Mouse (Mus musculus) c-Kit-positive CD71-positive TER-119-negative erythroid progenitor cells, embryonic 14.5 days (primary cell): ENCODE data around the gene Matk.

Experiments
- DNase-seq: peaks from one replicate; pipeline ENCODE4 v3.0.0-alpha.2; 2013; ENCODE audit warnings: low read depth

The Matk gene

GRCm38 (mm10) chr10:81287513-81288157 is 34.9 kb downstream of the Matk start:
- peak; percentile 76 for DNase-seq

GRCm38 (mm10) chr10:81288601-81289000 is 35.9 kb downstream of the Matk start:
- DNase-seq, result peak; percentile 43

DNA sequence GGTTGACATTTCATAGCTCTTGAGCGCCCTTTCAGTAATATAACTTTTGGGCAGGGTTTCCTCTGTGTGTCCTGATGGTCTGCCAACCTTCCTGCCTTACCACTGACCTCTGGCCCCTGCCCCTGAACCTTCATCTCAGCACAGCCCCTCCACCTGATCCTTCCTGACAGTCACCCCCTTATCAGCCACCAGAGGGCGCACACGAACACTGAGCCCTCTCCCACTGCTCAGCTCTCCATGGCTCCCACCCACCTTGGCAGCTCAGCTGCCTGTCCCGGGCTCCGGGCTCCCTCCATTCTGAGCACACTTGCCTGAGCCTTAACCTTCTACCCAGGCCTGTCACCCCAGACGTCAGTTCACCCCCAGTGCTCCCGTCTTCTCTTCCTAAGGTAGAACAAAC is 36.5 kb downstream of the Matk start:
- peak; percentile 47 for DNase-seq

DNA sequence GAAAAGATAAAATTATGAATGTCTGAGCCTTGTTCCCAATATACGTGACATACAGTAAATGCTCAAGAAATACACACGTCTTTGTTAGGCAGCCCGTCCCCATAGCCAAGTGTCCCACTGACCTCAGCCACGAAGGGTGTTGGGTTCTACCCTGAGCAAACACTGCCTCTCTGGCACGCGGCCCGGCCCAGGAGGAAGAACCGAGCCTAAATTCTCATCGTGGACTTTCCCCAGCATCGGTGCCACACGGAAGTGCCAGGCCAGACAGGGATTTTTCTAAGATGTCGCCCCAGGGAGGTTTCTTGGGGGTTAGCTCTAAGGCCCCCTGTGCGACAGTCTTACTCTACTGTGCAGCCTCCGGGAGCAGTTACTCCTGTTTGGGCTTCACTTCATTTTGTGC is 37.1 kb downstream of the Matk start:
- DNase-seq, result no peak

DNA sequence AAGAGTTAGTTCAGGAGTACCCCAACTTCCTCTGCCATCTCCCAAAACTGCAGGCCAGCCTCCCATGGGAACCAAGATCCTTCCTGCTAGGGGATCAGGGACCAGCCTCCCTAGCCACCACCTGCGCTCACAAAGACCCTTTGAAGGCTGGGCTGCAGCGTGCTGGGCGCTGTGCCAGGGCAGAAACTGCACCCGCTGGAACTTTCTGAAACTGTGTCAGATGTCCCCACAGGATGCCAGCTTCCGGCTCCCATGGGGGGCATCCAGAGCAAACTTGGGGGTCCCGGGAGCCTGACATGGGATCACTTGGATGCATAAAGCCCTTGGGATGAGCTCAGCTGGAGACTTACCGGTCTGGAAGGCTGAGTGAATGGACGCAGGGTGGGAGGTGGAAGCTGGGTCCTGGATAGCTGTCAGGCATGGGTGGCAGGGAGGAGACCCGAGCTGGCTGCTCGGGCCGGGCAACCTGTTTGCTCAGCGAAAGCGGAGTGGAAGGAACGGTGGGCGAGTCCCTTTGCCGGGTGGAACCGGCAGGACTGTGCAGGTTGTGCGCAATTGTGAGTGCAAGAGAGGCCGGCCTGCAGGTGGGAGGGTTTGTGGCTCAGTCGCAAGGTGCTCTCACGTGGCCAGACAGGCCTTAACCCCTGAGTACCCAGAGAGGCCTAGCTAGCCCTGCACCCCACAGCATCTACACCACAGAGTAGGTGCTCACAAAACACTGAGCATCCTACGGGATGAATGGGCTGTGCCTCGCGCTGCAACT is 38.1 kb downstream of the Matk start:
- no peak for DNase-seq

DNA sequence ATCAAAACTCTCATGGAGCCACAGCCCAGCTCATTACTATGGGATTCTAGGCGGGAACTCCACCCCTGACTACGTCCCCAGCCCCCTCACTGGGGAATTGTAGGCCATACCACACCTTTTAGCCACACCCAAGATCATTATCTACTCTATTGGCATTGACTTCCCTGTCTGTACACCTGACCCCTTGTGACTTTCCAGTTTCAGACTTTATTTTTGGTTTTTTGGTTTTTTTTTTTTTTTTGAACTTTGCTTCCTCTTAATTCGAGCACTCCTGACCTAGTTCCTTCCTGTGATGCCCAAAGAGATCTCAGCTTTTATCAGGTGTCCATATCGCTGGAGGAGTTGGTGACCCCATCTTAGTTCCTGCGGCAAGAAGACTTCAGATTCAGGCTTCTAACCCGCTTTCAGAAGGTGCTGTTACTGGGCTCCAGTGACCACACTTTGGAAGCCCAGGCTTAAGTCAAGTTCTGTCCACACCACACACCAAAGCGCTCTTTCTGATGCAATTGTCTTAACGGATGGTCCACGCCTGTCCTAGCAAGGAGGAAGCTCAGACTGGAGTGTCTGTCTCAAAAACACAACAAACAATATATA is 38.9 kb downstream of the Matk start, which contains the start of gene Tjp3:
Gene Tjp3 (minus strand): TSS at position 71 of the 594 bp plus-strand sequence.
- no peak for DNase-seq

- peak; percentile 100 for DNase-seq
These were observed 40.0 kb downstream of the Matk start, which contains the start of gene Pip5k1c for GRCm38 (mm10) chr10:81292554-81293333. TSS of gene Pip5k1c (plus strand) at chr10:81292963.

DNA sequence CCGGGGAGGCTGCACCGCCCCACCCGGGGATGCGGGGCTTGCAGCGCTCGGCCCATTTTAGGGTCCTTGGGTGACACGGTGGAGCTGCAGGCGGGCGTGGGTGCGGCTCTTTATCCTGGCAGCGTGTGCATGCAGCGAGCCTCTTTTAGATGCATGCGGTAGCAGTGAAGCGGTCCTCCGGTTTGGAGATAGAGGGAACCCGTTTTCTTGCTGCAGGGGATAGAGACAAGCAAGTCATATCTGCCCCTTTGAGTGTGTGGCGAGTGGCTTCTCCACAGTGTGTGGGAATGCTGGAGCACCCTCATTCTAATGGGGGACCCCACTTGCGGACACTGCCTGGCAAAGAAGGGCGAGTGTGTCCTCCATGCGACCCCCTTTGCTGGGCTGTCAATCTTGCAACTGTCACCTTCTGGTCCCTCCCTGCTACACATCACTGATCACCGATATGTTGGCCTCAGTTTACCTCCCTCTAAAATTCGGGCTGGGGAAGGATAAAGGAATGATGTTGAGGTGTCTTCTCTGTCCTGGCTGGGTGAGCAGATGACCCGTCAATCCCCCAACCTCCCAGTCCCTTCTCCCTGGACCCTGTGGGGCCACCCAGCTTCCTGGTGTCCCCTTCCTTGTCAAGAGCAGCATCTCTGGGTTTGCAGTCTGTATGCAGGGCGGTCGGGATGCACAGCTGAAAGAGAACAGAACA is 40.7 kb downstream of the Matk start:
- peak; percentile 48 for DNase-seq

GRCm38 (mm10) chr10:81294442-81294841 is 41.7 kb downstream of the Matk start:
- DNase-seq, result no peak

- DNase-seq, result no peak
These were observed 42.5 kb downstream of the Matk start for GRCm38 (mm10) chr10:81295185-81295584.

GRCm38 (mm10) chr10:81297246-81297645 is 44.5 kb downstream of the Matk start:
- no peak for DNase-seq

DNA sequence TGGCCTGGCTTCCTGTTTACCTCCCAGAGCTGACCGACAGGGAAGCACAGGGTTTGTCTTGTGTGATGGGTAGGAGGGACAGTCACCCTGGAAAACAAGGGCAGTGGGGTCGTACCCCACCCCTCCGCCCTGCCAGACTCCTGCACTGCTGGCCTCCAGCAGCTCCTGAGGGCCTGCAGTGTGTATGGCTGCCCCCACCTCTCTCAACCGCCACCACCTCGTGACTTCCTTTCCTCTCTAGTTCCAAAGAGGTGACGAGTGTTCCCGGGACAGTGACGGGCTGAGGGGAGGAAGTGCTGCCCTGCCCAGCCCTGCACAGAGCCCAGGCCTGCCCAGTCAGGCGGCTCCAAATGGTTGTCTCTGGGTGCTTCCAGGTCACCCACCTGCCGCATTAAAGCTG is 45.1 kb downstream of the Matk start:
- no peak for DNase-seq

DNA sequence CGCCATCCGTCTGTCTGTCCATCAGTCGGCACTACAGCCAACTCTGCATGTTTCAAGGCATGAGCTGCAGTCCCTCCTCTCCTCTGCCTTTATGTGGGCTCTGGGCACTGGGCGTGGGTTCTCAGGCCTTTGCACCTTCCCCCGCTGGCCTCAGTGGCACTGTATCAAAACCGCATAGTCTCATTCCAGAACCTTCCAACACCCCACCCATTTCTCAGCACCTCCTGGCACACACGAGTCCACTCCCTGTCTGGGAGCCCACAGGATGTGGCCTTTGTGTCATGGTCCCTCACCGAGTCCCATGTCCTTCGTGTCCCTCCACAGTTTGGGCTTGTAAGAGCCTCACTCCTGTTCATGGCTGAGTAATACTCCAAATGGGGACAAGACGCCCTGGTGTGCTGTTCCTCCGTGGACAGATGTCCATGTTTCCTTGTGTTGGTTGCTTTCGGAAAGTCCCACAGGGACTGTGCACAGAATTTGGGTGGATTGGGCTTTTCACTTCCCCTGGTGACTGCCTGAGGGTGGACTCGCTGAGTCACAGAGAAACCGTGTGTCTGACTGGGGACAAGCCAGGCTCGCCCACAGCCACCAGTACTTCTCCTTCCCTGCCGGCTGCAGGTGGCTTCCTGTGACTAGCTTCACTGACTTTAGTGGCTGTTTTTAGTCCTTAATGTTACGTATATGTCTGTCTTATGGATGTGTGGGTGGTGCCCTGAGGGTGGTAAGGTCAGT is 45.8 kb downstream of the Matk start:
- DNase-seq, result no peak

DNA sequence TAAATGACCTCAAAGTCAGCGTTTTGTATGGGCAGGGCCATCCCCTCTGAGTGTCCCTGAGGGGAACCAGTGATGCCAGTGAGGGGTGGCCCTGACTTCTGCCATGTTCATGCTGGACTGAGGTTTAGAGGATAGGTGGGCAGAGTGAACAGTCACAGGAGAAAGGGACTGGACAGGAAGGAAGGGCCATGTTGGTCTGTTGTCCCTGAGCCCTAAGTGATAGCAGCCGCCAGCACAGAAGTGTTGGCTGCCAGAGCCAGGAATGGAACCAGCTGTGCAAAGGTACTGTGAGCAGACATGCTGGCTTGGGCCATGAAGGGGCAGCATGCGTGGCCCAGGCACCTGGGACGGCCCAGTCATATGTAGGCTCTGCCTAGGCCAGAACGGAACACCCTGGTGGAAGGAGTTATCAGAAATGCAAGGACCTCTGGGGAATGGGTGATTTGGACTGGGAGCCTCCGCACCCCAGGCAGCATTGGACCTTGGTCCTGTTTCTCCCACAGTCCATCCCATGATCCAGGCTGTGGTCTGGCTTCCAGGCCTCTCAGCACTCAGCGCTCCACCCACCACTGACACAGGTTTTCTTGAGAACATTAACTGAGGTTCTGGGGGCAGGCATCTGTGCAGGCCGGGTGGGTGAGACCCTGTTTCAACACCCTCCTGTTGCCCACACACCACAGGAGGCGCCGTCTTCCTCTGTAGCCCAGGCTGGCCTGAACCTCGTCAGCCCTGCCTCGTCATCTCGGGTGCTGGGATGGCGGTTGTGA is 47.0 kb downstream of the Matk start:
- DNase-seq, result no peak

DNA sequence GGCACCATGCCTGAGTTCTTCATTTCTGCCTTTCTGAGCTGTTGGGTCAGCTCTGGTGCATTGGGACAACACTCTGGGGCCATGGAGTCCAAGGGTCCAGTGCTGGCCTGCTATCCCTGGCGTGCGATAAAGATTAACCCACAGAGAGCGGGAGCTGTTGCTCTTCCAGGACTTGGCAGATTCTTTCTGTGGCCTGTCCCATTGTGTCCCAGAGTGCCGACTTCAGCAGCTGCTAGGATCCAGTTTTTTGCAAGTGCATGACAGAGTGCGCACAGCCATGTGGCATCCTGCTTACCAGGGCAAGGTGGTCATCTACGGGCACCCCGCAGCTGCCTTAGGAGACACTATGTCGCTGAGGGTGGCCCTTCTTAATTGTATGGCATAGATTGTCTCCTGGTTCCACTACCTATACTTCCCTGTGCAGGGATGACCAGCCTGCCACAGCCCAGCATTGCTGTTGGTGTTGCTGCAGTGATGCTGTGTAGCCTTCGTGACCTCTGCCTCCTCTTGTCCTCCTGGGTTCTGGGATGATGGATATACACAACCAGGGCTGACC is 47.7 kb downstream of the Matk start:
- DNase-seq, result no peak

- DNase-seq, result no peak
These were observed 48.6 kb downstream of the Matk start for GRCm38 (mm10) chr10:81301321-81301720.

- DNase-seq, result no peak
These were observed 49.6 kb downstream of the Matk start for GRCm38 (mm10) chr10:81302288-81302687.

GRCm38 (mm10) chr10:81302781-81303218 is 50.1 kb downstream of the Matk start:
- DNase-seq, result peak; percentile 43

DNA sequence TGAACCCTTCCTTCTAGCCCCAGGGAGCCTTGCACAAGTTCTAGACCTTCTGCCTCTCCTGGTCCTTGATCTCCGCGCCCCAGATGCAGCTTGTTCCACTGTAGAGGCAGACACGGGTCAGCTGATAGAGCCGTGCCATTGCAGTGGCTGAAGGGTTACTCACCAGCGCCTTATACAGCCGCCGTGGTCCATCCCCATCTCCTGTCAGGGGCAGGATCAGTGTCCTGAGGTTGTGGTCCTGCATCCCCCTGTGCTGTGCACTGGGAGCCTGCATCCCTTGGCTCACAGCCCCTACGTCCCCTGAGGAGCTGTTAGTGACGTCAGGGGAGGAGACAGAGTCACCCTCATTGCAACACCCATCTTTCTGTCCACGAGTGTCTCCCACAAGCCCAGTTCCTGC is 50.5 kb downstream of the Matk start:
- DNase-seq, result no peak

GRCm38 (mm10) chr10:81303761-81304160 is 51.0 kb downstream of the Matk start:
- no peak for DNase-seq
